Mouse (Mus musculus): ENCODE results near the gene Bri3bp. TPM values are rescaled to one million over a fixed set of nuclear protein-coding genes. Genes with fewer than 3 reads are reported as not detected.

The Bri3bp gene
- polyA plus RNA-seq, 1 experiment from 2014 or later = 35.6 TPM

Small RNA genes lying within 50 kb of the gene (microRNA-seq; reads per million reads assigned to microRNA genes)
- gene Gm27551 = not detected

Other genes with a start within 250 kb of the Bri3bp start
- gene Scarb1, start 100.5 kb upstream of the Bri3bp start, polyA plus RNA-seq (2015; fragmentation: Nextera tagmentation; extraction: Ambion mirVana) = 61.2 and 65.6 TPM in 2 replicates
- 0.56 and 0.73 TPM in 2 replicates for gene Gm10382, start 52.2 kb upstream of the Bri3bp start, polyA plus RNA-seq (2015; fragmentation: Nextera tagmentation; extraction: Ambion mirVana)
- gene Ubc, start 51.4 kb upstream of the Bri3bp start, polyA plus RNA-seq (2015; fragmentation: Nextera tagmentation; extraction: Ambion mirVana) = 1,173 and 1,218 TPM in 2 replicates
- gene Dhx37, start 7.4 kb upstream of the Bri3bp start, polyA plus RNA-seq (2015; fragmentation: Nextera tagmentation; extraction: Ambion mirVana) = 9.9 and 11.7 TPM in 2 replicates
- gene Aacs, start 34.2 kb downstream of the Bri3bp start, polyA plus RNA-seq (2015; fragmentation: Nextera tagmentation; extraction: Ambion mirVana) = 36.8 TPM in 2 replicates
- gene Tmem132b, start 90.2 kb downstream of the Bri3bp start, polyA plus RNA-seq (2015; fragmentation: Nextera tagmentation; extraction: Ambion mirVana) = 0.03 and 0.11 TPM in 2 replicates

Measured in lung, embryonic 15.5 days (tissue).